Mouse (Mus musculus): ENCODE measurements at regions not wholly inside any gene's neighbourhood (a gene's known extent, or its start where the extent isn't known, plus 50 kb on each side); places are given as distances from the start of the nearest gene placed in this dataset.

DNA sequence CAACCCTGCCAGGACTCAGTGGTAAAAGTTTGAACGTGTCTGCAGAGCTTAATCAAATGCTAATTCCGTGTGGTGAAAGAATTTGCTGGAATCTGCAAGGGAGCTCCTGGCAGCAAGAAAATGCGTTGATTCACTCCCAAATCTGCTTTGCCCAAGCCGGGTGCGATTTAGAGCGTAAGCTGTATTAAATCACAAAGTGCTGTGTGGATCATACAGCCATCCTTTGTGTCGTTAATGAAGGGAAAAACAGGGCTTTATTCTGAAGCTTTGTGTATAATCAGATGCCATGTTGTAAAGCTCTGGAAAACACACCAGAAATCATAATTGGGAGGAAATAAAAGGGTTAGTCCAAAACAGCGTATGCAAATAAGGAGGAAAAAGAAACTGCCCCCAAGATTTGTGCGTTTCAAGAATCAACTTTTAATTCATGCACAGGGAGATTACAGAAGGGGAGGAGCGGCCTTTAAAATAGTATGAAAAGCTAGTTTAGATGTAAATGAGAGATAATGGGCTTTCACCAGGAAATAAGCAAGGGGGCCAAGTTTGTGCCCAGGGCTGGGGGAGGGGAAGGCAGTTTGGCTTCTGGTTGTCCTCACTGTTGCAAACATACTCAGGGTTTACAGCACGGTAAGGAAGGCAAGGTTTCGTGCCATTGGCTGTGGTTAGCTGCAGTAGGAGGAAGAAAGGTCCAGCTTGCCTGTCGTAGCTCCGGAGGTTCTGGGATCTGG is 303.7 kb downstream of the H2al1j start:
- H3K4me1 ChIP-seq, result no peaks in the 10 kb centered on the region
- H3K27ac ChIP-seq, result no peak overlapping the region
- WGBS, result 27% methylated on average over 14 of the region's 14 CpGs
- H3K4me2 ChIP-seq, result peak overlapping the region; percentile 47
- no peaks in the 10 kb centered on the region for H3K9me3 ChIP-seq
- no peak overlapping the region for H3K9ac ChIP-seq
- no peak for ATAC-seq (ENCODE audit: insufficient read depth, low FRiP score, low read depth)
- no peaks in the 10 kb centered on the region for H3K36me3 ChIP-seq
- no peaks in the 10 kb centered on the region for H3K27me3 ChIP-seq (replicated peaks)
- no peak overlapping the region for H3K4me3 ChIP-seq (replicated peaks)

DNA sequence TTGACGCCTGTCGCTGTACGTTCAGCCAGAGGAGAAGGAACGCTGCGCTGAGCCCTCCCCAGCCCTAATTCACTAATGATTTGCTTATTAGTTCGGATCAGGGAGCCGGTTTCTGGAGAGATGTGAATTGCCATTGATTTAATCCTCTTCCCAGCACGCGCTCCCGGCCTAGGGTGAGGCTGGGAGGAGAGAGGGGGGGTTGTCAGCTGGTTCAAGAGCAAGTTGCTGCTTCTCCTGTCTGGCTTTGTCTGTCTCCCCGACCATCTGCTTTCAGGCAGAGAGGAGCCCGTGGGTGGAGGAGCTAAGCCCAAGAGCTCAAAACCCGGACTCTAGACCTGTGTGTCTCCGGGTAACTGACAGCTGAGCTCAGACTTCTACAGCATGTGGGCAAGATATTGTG is 304.4 kb downstream of the H2al1j start:
- Histone ChIP-seq H3K27me3 (replicated peaks) (no peaks in the 10 kb centered on the region), H3K27ac (no peak overlapping the region), H3K36me3 (no peaks in the 10 kb centered on the region), H3K4me3 (replicated peaks) (no peak overlapping the region), H3K9me3 (no peaks in the 10 kb centered on the region), H3K9ac (no peak overlapping the region), H3K4me1 (no peaks in the 10 kb centered on the region), H3K4me2 (peak overlapping the region; percentile 47)
- WGBS, result 25% methylated on average over 14 of the region's 14 CpGs
- no peak for ATAC-seq (ENCODE audit: insufficient read depth, low FRiP score, low read depth)

DNA sequence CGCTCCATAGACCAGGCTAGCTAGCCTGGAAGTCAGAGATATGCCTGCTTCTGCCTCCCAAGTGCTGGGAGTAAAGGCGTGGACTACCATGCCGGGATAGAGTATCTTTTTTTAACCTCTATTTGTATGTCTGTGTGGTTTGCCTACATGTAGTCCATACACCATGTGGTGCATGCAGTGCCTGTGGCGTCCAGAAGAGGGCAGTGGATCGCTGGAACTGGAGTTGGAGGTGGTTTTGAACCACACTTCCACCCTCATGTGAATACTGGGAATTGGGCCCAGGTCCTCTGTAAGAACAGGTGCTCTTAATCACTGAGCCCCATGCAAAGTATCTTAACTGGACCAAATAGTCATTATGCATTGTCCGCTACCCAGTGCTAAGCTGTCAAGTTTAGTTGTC is 306.2 kb downstream of the H2al1j start:
- 67% methylated on average over 6 of the region's 6 CpGs for WGBS

DNA sequence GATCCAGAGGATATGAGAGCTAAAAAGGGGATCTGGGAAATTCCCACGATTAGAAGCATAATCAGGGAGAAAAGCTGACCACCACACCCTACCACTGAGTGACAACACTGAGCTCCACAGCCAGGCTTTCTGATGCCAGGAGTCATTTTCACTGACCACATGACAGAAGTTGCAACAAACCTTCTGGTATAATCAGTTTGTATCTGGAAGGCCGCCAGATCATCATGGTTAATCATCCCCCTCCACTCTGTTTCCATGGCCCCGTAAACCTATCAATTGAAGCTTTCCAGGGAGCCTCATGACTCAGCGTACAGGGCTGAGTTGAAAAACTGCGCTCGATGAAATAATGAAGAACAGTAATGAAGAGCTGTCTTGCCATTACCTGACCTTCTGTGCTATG is 316.9 kb downstream of the H2al1j start:
- WGBS, result 70% methylated on average over 6 of the region's 6 CpGs
- Histone ChIP-seq H3K36me3 (no peaks in the 10 kb centered on the region), H3K27ac (no peak overlapping the region), H3K27me3 (replicated peaks) (no peaks in the 10 kb centered on the region), H3K4me1 (no peaks in the 10 kb centered on the region), H3K9ac (no peak overlapping the region), H3K9me3 (no peaks in the 10 kb centered on the region), H3K4me3 (replicated peaks) (no peak overlapping the region), H3K4me2 (no peak overlapping the region)
- ATAC-seq (ENCODE audit: insufficient read depth, low FRiP score, low read depth), result no peak

More for the DNA sequence above, 306.2 kb downstream of the H2al1j start:
- no peak overlapping the region for H3K4me3 ChIP-seq (replicated peaks)
- no peak overlapping the region for H3K4me2 ChIP-seq
- H3K9me3 ChIP-seq, result no peaks in the 10 kb centered on the region
- H3K4me1 ChIP-seq, result no peaks in the 10 kb centered on the region
- no peak overlapping the region for H3K27ac ChIP-seq
- no peaks in the 10 kb centered on the region for H3K27me3 ChIP-seq (replicated peaks)
- ATAC-seq (ENCODE audit: insufficient read depth, low FRiP score, low read depth), result no peak
- no peaks in the 10 kb centered on the region for H3K36me3 ChIP-seq
- no peak overlapping the region for H3K9ac ChIP-seq

DNA sequence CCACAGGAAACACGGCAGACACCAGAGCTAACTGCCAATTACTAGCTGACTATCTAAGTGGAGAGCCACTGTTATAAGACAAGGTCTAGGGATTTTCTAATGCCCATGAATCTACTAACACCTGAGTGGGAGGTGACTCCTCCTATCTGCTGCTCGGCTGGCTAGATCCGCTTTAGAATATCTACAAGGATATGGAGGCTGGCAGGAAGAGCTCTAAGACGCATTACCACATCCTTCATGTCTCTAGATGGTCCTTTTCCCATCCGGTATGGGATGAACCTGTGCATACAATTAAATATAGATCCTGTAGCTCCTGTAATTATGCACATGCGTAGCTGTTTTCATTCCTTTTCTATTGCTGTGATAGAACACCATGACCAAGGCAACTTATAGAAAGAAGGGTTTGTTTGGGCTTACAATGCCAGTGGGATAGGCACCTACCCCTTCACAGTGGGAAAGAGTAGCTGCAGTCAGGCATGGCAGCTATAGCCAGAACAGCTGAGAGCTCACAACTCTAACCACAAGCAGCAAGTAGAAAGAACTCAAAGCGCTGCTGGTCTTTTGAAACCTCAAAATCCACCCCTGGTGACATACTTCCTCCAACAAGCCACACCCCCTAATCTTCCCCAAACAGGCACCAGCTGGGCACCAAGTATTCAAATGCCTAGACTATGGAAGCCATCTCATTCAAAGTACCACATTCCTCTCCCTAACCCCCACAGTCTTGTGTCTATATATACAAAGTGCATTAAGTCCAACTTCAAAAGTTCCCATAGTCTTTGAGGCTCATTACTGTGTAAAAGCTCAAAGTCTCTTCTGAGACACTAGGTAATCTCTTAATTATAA is 319.3 kb downstream of the H2al1j start:
- no peak overlapping the region for H3K9ac ChIP-seq
- H3K4me1 ChIP-seq, result no peaks in the 10 kb centered on the region
- no peaks in the 10 kb centered on the region for H3K36me3 ChIP-seq
- no peak overlapping the region for H3K4me3 ChIP-seq (replicated peaks)
- no peak for ATAC-seq (ENCODE audit: insufficient read depth, low FRiP score, low read depth)
- no peaks in the 10 kb centered on the region for H3K27me3 ChIP-seq (replicated peaks)
- H3K4me2 ChIP-seq, result no peak overlapping the region
- no peaks in the 10 kb centered on the region for H3K9me3 ChIP-seq
- H3K27ac ChIP-seq, result no peak overlapping the region
- 78% methylated on average over 7 of the region's 7 CpGs for WGBS

DNA sequence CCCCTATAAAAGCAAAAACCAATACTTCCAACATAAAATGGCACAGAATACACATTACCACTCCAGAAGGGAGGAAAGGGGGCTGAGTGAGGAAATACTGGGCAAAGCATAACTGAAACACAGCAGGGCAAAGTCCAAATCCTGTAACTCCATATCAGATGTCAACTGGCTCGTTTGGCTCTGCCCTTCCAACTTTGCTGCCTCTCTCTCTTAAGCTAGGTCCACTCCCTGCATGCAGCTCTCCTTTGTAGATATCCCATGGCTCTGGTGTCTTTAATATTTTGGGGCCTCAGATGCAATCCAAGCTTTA is 319.9 kb downstream of the H2al1j start:
- Histone ChIP-seq H3K36me3 (no peaks in the 10 kb centered on the region), H3K9me3 (no peaks in the 10 kb centered on the region), H3K9ac (no peak overlapping the region), H3K4me1 (no peaks in the 10 kb centered on the region), H3K27ac (no peak overlapping the region), H3K4me3 (replicated peaks) (no peak overlapping the region), H3K4me2 (no peak overlapping the region), H3K27me3 (replicated peaks) (no peaks in the 10 kb centered on the region)
- no peak for ATAC-seq (ENCODE audit: insufficient read depth, low FRiP score, low read depth)
- WGBS, result 47% methylated on average over 1 of the region's 1 CpGs

DNA sequence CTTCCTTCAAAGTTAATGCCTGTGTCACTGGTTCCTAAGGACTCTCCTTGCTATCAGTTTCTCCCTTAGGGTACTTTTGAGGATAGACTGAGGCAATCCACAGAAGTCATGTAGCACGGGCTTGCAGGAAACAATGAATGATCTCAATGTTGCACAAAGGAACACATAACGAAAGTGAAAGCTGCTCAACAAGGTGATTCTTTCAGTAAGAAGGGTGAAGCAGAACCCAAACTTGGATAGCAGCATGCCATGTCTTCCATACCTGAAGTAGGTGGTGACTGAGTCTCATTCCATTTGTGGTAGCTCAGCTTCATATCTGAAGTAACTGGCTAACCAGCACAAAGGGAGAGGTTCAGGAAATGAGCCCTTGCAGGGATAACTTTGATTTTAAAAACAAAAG is 325.7 kb downstream of the H2al1j start:
- no peak overlapping the region for H3K4me3 ChIP-seq (replicated peaks)
- WGBS, result 78% methylated on average over 2 of the region's 2 CpGs
- no peak overlapping the region for H3K9ac ChIP-seq
- H3K27me3 ChIP-seq (replicated peaks), result no peaks in the 10 kb centered on the region; the same call in 1 of the 2 replicates
- H3K36me3 ChIP-seq, result no peaks in the 10 kb centered on the region
- no peak overlapping the region for H3K4me2 ChIP-seq
- H3K27ac ChIP-seq, result no peak overlapping the region
- no peaks in the 10 kb centered on the region for H3K4me1 ChIP-seq
- no peaks in the 10 kb centered on the region for H3K9me3 ChIP-seq
- ATAC-seq (ENCODE audit: insufficient read depth, low FRiP score, low read depth), result no peak

DNA sequence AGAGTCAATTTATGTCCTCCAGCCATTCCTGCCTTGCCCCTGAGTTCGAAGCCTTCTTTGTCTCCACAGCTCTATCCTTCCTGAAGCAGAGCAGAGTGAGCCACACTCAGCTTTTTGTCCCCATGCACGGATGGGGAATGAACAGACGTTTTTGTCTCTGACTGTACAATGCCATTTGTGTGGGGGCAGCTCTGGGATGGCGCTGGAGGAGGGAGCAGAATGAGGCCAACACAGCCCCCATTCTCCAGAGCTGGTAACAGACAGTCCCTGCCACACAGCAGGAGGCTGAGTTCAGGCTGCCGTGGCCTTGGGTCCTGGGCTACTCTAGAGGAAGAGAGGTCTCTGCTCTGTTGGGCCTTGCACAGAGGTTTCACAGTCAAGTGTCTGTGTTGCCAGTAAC is 327.4 kb downstream of the H2al1j start:
- no peak overlapping the region for H3K4me2 ChIP-seq
- no peaks in the 10 kb centered on the region for H3K9me3 ChIP-seq
- no peak for ATAC-seq (ENCODE audit: insufficient read depth, low FRiP score, low read depth)
- H3K4me3 ChIP-seq (replicated peaks), result no peak overlapping the region
- H3K27me3 ChIP-seq (replicated peaks), result no peaks in the 10 kb centered on the region; the same call in 1 of the 2 replicates
- no peaks in the 10 kb centered on the region for H3K36me3 ChIP-seq
- no peaks in the 10 kb centered on the region for H3K4me1 ChIP-seq
- 60% methylated on average over 5 of the region's 5 CpGs for WGBS
- no peak overlapping the region for H3K9ac ChIP-seq
- H3K27ac ChIP-seq, result no peak overlapping the region

DNA sequence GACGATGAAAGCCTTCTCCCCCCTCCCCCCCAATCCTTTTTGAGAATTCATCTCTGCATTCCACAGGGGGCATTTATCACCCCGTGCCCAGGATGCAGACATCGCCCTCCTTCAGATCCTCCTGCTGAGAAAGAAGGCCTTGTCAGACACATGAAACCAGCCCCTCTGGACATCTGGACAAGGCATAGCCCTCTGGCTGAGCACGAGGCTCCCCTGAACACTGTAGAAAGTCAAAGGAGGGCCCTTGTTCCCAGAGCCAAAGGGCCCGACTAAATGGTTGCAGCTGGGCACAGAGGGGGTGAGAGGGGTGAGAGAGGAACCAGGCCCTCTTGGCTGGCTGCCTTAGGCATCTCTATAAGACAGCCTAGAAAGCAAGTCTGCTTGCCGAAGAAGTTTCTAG is 327.8 kb downstream of the H2al1j start:
- Histone ChIP-seq H3K4me1 (no peaks in the 10 kb centered on the region), H3K27ac (no peak overlapping the region), H3K9ac (no peak overlapping the region), H3K4me2 (no peak overlapping the region), H3K9me3 (no peaks in the 10 kb centered on the region), H3K36me3 (no peaks in the 10 kb centered on the region), H3K4me3 (replicated peaks) (no peak overlapping the region), H3K27me3 (replicated peaks) (no peaks in the 10 kb centered on the region; the same call in 1 of the 2 replicates)
- ATAC-seq (ENCODE audit: insufficient read depth, low FRiP score, low read depth), result no peak
- 59% methylated on average over 6 of the region's 6 CpGs for WGBS

DNA sequence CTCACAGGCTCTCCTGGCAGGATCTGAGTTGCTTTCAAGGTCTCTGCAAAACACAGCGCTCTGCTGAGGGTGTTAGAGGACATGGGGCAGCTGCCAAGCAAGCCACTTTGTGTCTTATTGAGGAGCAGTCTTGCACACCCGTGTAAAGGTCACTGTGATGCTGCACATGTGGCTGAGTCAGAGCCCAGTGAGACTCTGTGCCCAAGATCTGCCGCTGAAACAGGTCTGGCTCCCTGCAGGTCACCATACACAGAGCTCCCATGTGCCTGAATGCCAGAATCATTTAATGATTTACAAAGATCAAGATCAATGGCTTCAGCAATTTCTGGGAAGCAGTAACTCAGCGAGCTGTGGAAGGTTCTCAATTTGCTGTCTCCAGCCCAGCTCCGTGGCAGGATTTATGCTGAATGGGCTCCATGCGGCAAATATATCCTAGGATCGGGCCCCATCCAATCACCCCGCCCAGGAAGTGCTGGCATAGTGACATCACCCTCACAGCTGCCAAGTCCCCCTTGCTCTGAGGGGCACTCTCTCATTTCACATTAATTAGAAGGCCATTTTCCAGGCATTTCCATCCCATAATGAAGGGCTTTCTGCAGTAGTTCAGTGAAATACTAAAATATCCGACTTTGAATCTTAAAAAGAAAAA is 330.1 kb downstream of the H2al1j start:
- no peak for ATAC-seq (ENCODE audit: insufficient read depth, low FRiP score, low read depth)

DNA sequence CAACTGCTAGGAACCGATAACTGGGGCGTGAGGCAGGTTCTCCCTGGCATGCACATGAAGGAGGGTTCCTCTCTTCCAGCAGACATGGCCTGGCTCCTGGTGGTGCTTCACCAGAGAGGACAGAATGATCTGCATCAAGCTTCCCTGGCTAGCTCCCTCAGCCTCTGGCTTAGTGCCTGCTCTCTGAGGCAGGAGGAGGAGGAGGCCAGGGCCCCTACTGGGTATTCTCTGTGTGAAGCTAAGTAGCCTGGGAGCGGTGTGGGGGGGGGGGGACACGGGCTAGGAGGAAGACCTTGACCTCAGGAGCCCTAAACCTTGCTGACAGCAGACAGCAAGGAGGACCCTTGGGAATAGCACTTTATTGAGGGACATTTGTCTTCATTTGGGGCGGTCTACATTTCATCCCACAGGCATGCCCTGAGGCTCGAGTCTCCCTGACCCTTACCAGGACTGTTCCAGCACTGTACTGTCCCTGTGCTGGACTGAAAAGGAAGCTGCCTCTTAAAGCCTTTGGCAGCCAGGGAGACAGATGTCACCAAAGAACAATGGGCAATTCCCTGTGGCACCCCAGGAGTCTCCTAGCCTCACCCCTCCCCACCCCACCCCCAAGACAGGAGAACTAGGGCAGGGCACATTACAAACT is 335.7 kb downstream of the H2al1j start:
- Histone ChIP-seq H3K4me3 (replicated peaks) (no peak overlapping the region), H3K27me3 (replicated peaks) (no peaks in the 10 kb centered on the region), H3K4me2 (no peak overlapping the region), H3K27ac (no peak overlapping the region), H3K4me1 (0 out of 2 replicates have a peak, but pooled peaks cover 6% of the 10 kb centered on the region), H3K9ac (no peak overlapping the region), H3K36me3 (no peaks in the 10 kb centered on the region), H3K9me3 (no peaks in the 10 kb centered on the region)
- ATAC-seq (ENCODE audit: insufficient read depth, low FRiP score, low read depth), result no peak
- WGBS, result 55% methylated on average over 5 of the region's 6 CpGs

More for the DNA sequence above, 330.1 kb downstream of the H2al1j start:
- H3K4me2 ChIP-seq, result no peak overlapping the region
- H3K36me3 ChIP-seq, result no peaks in the 10 kb centered on the region
- H3K27me3 ChIP-seq (replicated peaks), result no peaks in the 10 kb centered on the region; the same call in 1 of the 2 replicates
- H3K9me3 ChIP-seq, result no peaks in the 10 kb centered on the region
- H3K4me3 ChIP-seq (replicated peaks), result no peak overlapping the region
- 56% methylated on average over 9 of the region's 9 CpGs for WGBS
- no peak overlapping the region for H3K9ac ChIP-seq
- H3K4me1 ChIP-seq, result no peaks in the 10 kb centered on the region
- no peak overlapping the region for H3K27ac ChIP-seq
